ENCODE assay signal across 31 mouse cellular contexts in the genomic region with DNA sequence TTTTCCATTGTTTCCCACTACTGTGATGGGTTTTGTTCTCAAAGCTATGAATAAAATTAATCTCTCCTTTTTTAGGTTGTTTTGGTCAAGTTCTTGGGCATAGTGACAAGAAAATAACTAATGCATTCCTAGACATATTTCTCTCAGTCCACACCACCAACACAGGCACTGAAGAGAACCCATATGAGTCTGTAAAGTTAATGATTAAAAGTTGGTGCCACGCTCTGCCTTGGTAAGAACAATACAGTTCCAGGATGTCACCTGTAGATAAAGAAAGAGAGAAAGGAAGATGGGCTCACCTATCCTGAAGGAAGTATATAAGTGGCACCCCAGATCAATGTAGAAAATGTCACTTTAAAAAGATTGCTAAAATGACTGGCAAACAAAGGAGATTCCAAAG.
"Had no signal": no experiment of that assay in that cellular context is flagged by ENCODE, and none has a peak within 500 bp of the region (broad histone marks: within the 10 kb centered on the region; RNA-seq: fewer than 3 reads in every experiment).

No protein-coding gene starts in this region.

- H3K4me1 ChIP-seq: limb, embryonic 10.5 days; limb, embryonic 12.5 days; limb, embryonic 13.5 days; limb, embryonic 15.5 days; liver, embryonic 12.5 days; liver, embryonic 13.5 days; liver, embryonic 15.5 days; lung, embryonic 15.5 days; midbrain, embryonic 10.5 days; midbrain, embryonic 12.5 days; midbrain, embryonic 13.5 days; midbrain, embryonic 15.5 days had no signal

- H3K9me3 ChIP-seq: limb, embryonic 10.5 days; limb, embryonic 12.5 days; limb, embryonic 13.5 days; limb, embryonic 15.5 days; liver, embryonic 12.5 days; liver, embryonic 13.5 days; liver, embryonic 15.5 days; lung, embryonic 15.5 days; midbrain, embryonic 10.5 days; midbrain, embryonic 12.5 days; midbrain, embryonic 13.5 days; midbrain, embryonic 15.5 days had no signal

- H3K27ac ChIP-seq: limb, embryonic 10.5 days; limb, embryonic 12.5 days; limb, embryonic 13.5 days; limb, embryonic 15.5 days; liver, embryonic 12.5 days; liver, embryonic 13.5 days; liver, embryonic 14.5 days; liver, embryonic 15.5 days; lung, embryonic 15.5 days; macrophage; midbrain, embryonic 10.5 days; midbrain, embryonic 12.5 days; midbrain, embryonic 13.5 days; midbrain, embryonic 15.5 days had no signal

- H3K4me3 ChIP-seq: limb, embryonic 10.5 days; limb, embryonic 12.5 days; limb, embryonic 13.5 days; limb, embryonic 15.5 days; liver, embryonic 12.5 days; liver, embryonic 13.5 days; liver, embryonic 15.5 days; lung, embryonic 15.5 days; megakaryocyte, embryonic 14.5 days; midbrain, embryonic 10.5 days; midbrain, embryonic 12.5 days; midbrain, embryonic 13.5 days; midbrain, embryonic 15.5 days; myocyte had no signal

- ATAC-seq: liver, embryonic 12.5 days; liver, postnatal 0 days; lung, postnatal 0 days; midbrain, embryonic 13.5 days; midbrain, embryonic 15.5 days; midbrain, embryonic 16.5 days had no signal

- H3K9ac ChIP-seq: limb, embryonic 12.5 days; limb, embryonic 13.5 days; limb, embryonic 15.5 days; liver, embryonic 12.5 days; liver, embryonic 13.5 days; liver, embryonic 14.5 days; liver, embryonic 15.5 days; liver, postnatal 0 days; lung, embryonic 14.5 days; lung, embryonic 15.5 days; midbrain, embryonic 12.5 days; midbrain, embryonic 13.5 days; midbrain, embryonic 15.5 days had no signal

- H3K4me2 ChIP-seq: limb, embryonic 12.5 days; limb, embryonic 13.5 days; limb, embryonic 15.5 days; liver, embryonic 11.5 days; liver, embryonic 12.5 days; liver, embryonic 13.5 days; liver, embryonic 15.5 days; lung, embryonic 14.5 days; lung, embryonic 15.5 days; midbrain, embryonic 11.5 days; midbrain, embryonic 12.5 days; midbrain, embryonic 13.5 days; midbrain, embryonic 15.5 days had no signal

- H3K27me3 ChIP-seq: limb, embryonic 12.5 days; limb, embryonic 13.5 days; limb, embryonic 15.5 days; liver, embryonic 13.5 days; liver, embryonic 15.5 days; lung, embryonic 15.5 days; megakaryocyte, embryonic 14.5 days; midbrain, embryonic 12.5 days; midbrain, embryonic 13.5 days; midbrain, embryonic 15.5 days had no signal

- H3K36me3 ChIP-seq: limb, embryonic 10.5 days; limb, embryonic 12.5 days; limb, embryonic 13.5 days; limb, embryonic 15.5 days; liver, embryonic 12.5 days; liver, embryonic 13.5 days; liver, embryonic 15.5 days; lung, embryonic 15.5 days; midbrain, embryonic 10.5 days; midbrain, embryonic 12.5 days; midbrain, embryonic 13.5 days; midbrain, embryonic 15.5 days had no signal

- DNase-seq: left cerebral cortex, postnatal 4 days; liver; liver, embryonic 13.5 days; liver, postnatal 0 days; lung, adult 18-20 months; lung, adult 2 months; lung, embryonic 14.5 days; lung, postnatal 10 days; lung, postnatal 14 days; lung, postnatal 36 days; lung, postnatal 4 days; midbrain, embryonic 14.5 days had no signal
